8 mouse cellular contexts compared by ENCODE assay signal in the genomic region with DNA sequence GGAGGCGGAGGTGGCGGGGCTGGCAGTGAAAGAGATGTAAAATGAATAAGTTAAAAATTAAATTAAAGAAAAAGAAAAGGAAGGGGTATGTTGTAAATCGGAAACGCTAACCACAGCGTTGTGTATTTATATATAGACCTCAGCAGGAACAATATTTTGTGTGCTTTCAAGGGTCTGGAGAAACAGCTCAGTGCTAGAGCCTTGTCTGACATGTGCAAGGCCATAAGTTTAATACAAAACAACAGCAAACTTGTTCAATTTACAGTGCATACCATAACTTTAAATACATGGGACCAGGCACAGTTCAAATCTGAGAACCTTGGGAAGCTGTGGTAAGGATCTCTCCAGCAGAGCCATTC. TPM values are rescaled to one million over a fixed set of nuclear protein-coding genes. Genes with fewer than 3 reads are reported as not detected.
DNase-seq lines count a peak whose midpoint lies in the region; ATAC-seq lines count a peak whose summit lies in the region.

No protein-coding gene starts in this region.

- H3K9me3 ChIP-seq in kidney, embryonic 15.5 days (replicated peaks), result no peaks in the 10 kb centered on the region
- no peaks in the 10 kb centered on the region for H3K9me3 ChIP-seq in hindbrain, embryonic 13.5 days
- H3K9me3 ChIP-seq in midbrain, embryonic 15.5 days, result no peaks in the 10 kb centered on the region

- peak overlapping the region; percentile 87 for H3K4me2 ChIP-seq in kidney, embryonic 15.5 days
- H3K4me2 ChIP-seq in hindbrain, embryonic 13.5 days, result peak overlapping the region; percentile 91
- peak overlapping the region; percentile 79 for H3K4me2 ChIP-seq in midbrain, embryonic 15.5 days

- H3K4me3 ChIP-seq in kidney, embryonic 15.5 days (replicated peaks), result peak overlapping the region; percentile 78
- H3K4me3 ChIP-seq in hindbrain, embryonic 13.5 days, result peak overlapping the region; percentile 89
- peak overlapping the region; percentile 82 for H3K4me3 ChIP-seq in midbrain, embryonic 15.5 days

- H3K27ac ChIP-seq in kidney, embryonic 15.5 days, result peak overlapping the region; percentile 78
- H3K27ac ChIP-seq in hindbrain, embryonic 13.5 days, result peak overlapping the region; percentile 40; the same call in 1 of the 2 replicates
- H3K27ac ChIP-seq in midbrain, embryonic 15.5 days, result peak overlapping the region; percentile 67

- WGBS in kidney, embryonic 15.5 days, result 4% methylated on average over 5 of the region's 5 CpGs
- 0% methylated on average over 5 of the region's 5 CpGs for WGBS in hindbrain, embryonic 13.5 days
- 1% methylated on average over 5 of the region's 5 CpGs for WGBS in midbrain, embryonic 15.5 days

- no peaks in the 10 kb centered on the region for H3K27me3 ChIP-seq in kidney, embryonic 15.5 days
- H3K27me3 ChIP-seq in hindbrain, embryonic 13.5 days, result no peaks in the 10 kb centered on the region
- no peaks in the 10 kb centered on the region for H3K27me3 ChIP-seq in midbrain, embryonic 15.5 days (replicated peaks)

- peaks cover 23% of the 10 kb centered on the region for H3K4me1 ChIP-seq in kidney, embryonic 15.5 days
- peaks cover 25% of the 10 kb centered on the region for H3K4me1 ChIP-seq in hindbrain, embryonic 13.5 days (replicated peaks)
- H3K4me1 ChIP-seq in midbrain, embryonic 15.5 days, result peaks cover 24% of the 10 kb centered on the region

- H3K36me3 ChIP-seq in kidney, embryonic 15.5 days, result peaks cover 29% of the 10 kb centered on the region
- H3K36me3 ChIP-seq in hindbrain, embryonic 13.5 days, result peaks cover 18% of the 10 kb centered on the region
- peaks cover 13% of the 10 kb centered on the region for H3K36me3 ChIP-seq in midbrain, embryonic 15.5 days (replicated peaks)

- peak; percentile 19; the same call in 1 of the 2 replicates for ATAC-seq in kidney, embryonic 15.5 days (replicated peaks; ENCODE audit: low FRiP score)
- peak; percentile 8 for ATAC-seq in activated CD4-positive, CD25-positive, alpha-beta regulatory T cell, adult 4 months
- peak; percentile 44 for ATAC-seq in hindbrain, embryonic 13.5 days (ENCODE audit: low FRiP score)
- no peak; the same call in 1 of the 2 replicates for ATAC-seq in midbrain, embryonic 15.5 days (replicated peaks)
- ATAC-seq in monocyte, adult 5-6 weeks (replicated peaks; ENCODE audit: insufficient number of reproducible peaks, low FRiP score, low TSS enrichment, poor library complexity, severe bottlenecking), result no peak; the same call in 1 of the 2 replicates

- H3K9ac ChIP-seq in kidney, embryonic 15.5 days, result peak overlapping the region; percentile 73; the same call in 1 of the 2 replicates
- peak overlapping the region; percentile 84 for H3K9ac ChIP-seq in hindbrain, embryonic 13.5 days
- H3K9ac ChIP-seq in midbrain, embryonic 15.5 days, result peak overlapping the region; percentile 59; the same call in 1 of the 2 replicates

- DNase-seq in kidney, adult 18-20 months, result no peak
- DNase-seq in cerebellum, postnatal 4 days (ENCODE audit: low spot score in 2 of 2), result no peak
- no peak for DNase-seq in natural killer cell, adult 2 months (ENCODE audit: low spot score in 2 of 2)

RNA-seq across cellular contexts. Expression of a gene that starts 0.5 kb away (rescaled TPM):
- polyA plus RNA-seq in kidney, embryonic 15.5 days (2015; fragmentation: Nextera tagmentation; extraction: Ambion mirVana), result 25.2 and 25.6 TPM in 2 replicates
- polyA plus RNA-seq in activated CD4-positive, CD25-positive, alpha-beta regulatory T cell, adult 4 months (2017; shearing (Covaris generic)), result 10 to 100 TPM; 27.4 to 30.8 TPM
- polyA plus RNA-seq in hindbrain, embryonic 13.5 days (2015; fragmentation: Nextera tagmentation; extraction: Ambion mirVana), result 18.5 and 20.6 TPM in 2 replicates
- 15.9 and 17.7 TPM in 2 replicates for polyA plus RNA-seq in midbrain, embryonic 15.5 days (2015; fragmentation: Nextera tagmentation; extraction: Ambion mirVana)
- total RNA-seq in monocyte, adult 5-6 weeks (2017), result 1.3 to 9.4 TPM (median 8.8 TPM) in 3 replicates

RNA-seq across cellular contexts. Expression of a gene that starts 41.9 kb away (rescaled TPM):
- 25.6 and 27.3 TPM in 2 replicates for polyA plus RNA-seq in kidney, embryonic 15.5 days (2015; fragmentation: Nextera tagmentation; extraction: Ambion mirVana)
- polyA plus RNA-seq in activated CD4-positive, CD25-positive, alpha-beta regulatory T cell, adult 4 months (2017; shearing (Covaris generic)), result 1 to 10 TPM; 3.8 to 4.7 TPM
- polyA plus RNA-seq in hindbrain, embryonic 13.5 days (2015; fragmentation: Nextera tagmentation; extraction: Ambion mirVana), result 10.5 and 11.5 TPM in 2 replicates
- 8.7 and 8.9 TPM in 2 replicates for polyA plus RNA-seq in midbrain, embryonic 15.5 days (2015; fragmentation: Nextera tagmentation; extraction: Ambion mirVana)
- total RNA-seq in monocyte, adult 5-6 weeks (2017), result 3.2 to 22.5 TPM (median 9.0 TPM) in 3 replicates

RNA-seq across cellular contexts. Expression of a gene that starts 46.1 kb away (rescaled TPM):
- 19.4 and 20.3 TPM in 2 replicates for polyA plus RNA-seq in kidney, embryonic 15.5 days (2015; fragmentation: Nextera tagmentation; extraction: Ambion mirVana)
- polyA plus RNA-seq in activated CD4-positive, CD25-positive, alpha-beta regulatory T cell, adult 4 months (2017; shearing (Covaris generic)), result 1 to 10 TPM; 1.7 to 5.4 TPM
- 6.6 and 8.1 TPM in 2 replicates for polyA plus RNA-seq in hindbrain, embryonic 13.5 days (2015; fragmentation: Nextera tagmentation; extraction: Ambion mirVana)
- 8.1 and 9.7 TPM in 2 replicates for polyA plus RNA-seq in midbrain, embryonic 15.5 days (2015; fragmentation: Nextera tagmentation; extraction: Ambion mirVana)
- total RNA-seq in monocyte, adult 5-6 weeks (2017), result 4.9 to 6.0 TPM (median 5.2 TPM) in 3 replicates

Comparison
In these comparisons a context has a peak if more than half of its experiments do, and no peak if none do; other contexts are left out.
1. ATAC-seq: peak in kidney, embryonic 15.5 days (single experiment), activated CD4-positive, CD25-positive, alpha-beta regulatory T cell, adult 4 months (single experiment) and hindbrain, embryonic 13.5 days (single experiment); none in midbrain, embryonic 15.5 days (single experiment) and monocyte, adult 5-6 weeks (single experiment).
2. Peak in every context shown above with its lines, with median percentiles within 50 percentile points of each other: H3K27ac ChIP-seq, H3K4me2 ChIP-seq, H3K4me3 ChIP-seq and H3K9ac ChIP-seq.